Mouse (Mus musculus): ENCODE data around the gene Areg. TPM values are rescaled to one million over a fixed set of nuclear protein-coding genes. Genes with fewer than 3 reads are reported as not detected.

Areg gene
- polyA plus RNA-seq, 1 experiment from 2014 or later, result not detected

DNA sequence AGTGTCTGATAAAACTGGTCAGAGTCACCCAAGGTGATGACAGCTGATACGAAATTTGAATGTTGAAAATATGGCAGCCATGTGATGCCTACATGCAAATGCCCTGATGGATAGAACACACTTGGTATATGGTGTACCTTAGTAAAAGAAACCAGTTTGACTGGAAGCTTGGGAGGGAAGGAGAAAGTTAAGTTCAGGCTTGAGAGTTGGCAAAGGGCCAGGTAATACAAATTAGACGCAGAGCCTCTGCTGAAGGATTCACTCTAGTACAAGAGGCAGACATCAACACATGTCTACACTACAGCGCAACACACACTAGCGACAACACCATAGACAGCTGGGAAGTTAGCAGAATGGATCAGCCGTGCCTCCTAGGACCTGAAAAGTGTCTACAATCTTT, 27.2 kb downstream of the Areg start:
- Histone ChIP-seq H3K36me3 (replicated peaks) (no peaks in the 10 kb centered on the region), H3K9ac (no peak overlapping the region), H3K27me3 (no peaks in the 10 kb centered on the region), H3K9me3 (replicated peaks) (no peaks in the 10 kb centered on the region), H3K27ac (replicated peaks) (no peak overlapping the region), H3K4me3 (replicated peaks) (no peak overlapping the region), H3K4me1 (replicated peaks) (no peaks in the 10 kb centered on the region), H3K4me2 (no peak overlapping the region)
- WGBS (ENCODE audit: insufficient replicate concordance), result 66% methylated on average over 5 of the region's 5 CpGs
- no peak for ATAC-seq (ENCODE audit: insufficient read depth)

DNA sequence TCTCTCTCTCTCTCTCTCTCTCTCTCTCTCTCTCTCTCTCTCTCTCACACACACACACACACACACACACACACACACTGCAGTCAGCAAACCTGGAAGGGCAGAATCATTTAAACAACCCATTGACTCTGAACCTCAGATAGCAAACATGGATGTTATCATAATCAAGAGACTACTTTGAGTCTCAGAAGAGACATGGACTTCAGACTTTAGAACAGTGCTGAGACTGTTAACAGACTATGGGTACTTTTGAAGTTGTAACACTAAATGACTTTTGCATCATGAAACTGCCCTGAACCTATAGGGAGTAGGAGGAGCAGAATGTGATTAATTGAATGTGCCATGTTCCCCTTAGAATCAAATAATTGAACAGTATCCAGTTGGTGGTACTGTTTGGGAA, 37.0 kb downstream of the Areg start:
- Histone ChIP-seq H3K4me1 (replicated peaks) (no peaks in the 10 kb centered on the region), H3K4me2 (no peak overlapping the region)

DNA sequence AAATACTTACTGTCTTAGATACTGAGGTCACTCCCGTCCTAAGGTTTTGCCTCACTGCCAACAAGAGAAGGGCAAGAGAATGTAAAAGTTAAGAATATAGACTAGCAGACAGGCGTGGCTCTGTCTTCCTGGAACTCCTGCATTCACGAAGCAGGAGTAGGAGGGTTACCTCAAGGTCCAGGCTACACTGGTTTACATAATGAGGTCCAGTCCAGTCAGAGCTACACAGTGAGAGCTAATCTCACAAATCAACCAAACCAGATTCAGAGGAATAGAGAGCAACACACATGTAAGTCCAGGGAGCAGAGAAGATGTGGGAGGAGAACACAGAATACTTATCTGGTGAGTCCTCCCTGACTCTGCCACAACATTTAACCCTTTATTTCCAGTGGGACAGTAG, 55.2 kb downstream of the Areg start:
- WGBS (ENCODE audit: insufficient replicate concordance), result 45% methylated on average over 3 of the region's 3 CpGs

More for the DNA sequence above, 37.0 kb downstream of the Areg start:
- Histone ChIP-seq H3K4me3 (replicated peaks) (no peak overlapping the region), H3K36me3 (replicated peaks) (no peaks in the 10 kb centered on the region), H3K27me3 (no peaks in the 10 kb centered on the region), H3K9ac (no peak overlapping the region), H3K9me3 (replicated peaks) (no peaks in the 10 kb centered on the region), H3K27ac (replicated peaks) (no peak overlapping the region)
- no peak for ATAC-seq (ENCODE audit: insufficient read depth)

More for the DNA sequence above, 55.2 kb downstream of the Areg start:
- no peak overlapping the region for H3K4me2 ChIP-seq
- H3K9ac ChIP-seq, result no peak overlapping the region
- no peak overlapping the region for H3K4me3 ChIP-seq (replicated peaks)
- no peaks in the 10 kb centered on the region for H3K27me3 ChIP-seq
- H3K36me3 ChIP-seq (replicated peaks), result no peaks in the 10 kb centered on the region
- ATAC-seq (ENCODE audit: insufficient read depth), result no peak
- H3K4me1 ChIP-seq (replicated peaks), result no peaks in the 10 kb centered on the region
- no peaks in the 10 kb centered on the region for H3K9me3 ChIP-seq (replicated peaks)
- no peak overlapping the region for H3K27ac ChIP-seq (replicated peaks)

Other genes starting within 250 kb of the Areg start
- 2.7 and 3.1 TPM in 2 replicates for gene Cxcl1, start 248.4 kb upstream of the Areg start, polyA plus RNA-seq (2015; fragmentation: Nextera tagmentation; extraction: Ambion mirVana)
- not detected in 2 replicates for gene Cxcl2, start 235.7 kb upstream of the Areg start, polyA plus RNA-seq (2015; fragmentation: Nextera tagmentation; extraction: Ambion mirVana)
- gene Mthfd2l, start 208.5 kb upstream of the Areg start, polyA plus RNA-seq (2015; fragmentation: Nextera tagmentation; extraction: Ambion mirVana), result 5.3 and 6.7 TPM in 2 replicates
- 0.05 TPM in 1 of 2 replicates, not detected in the other for gene Epgn, start 112.1 kb upstream of the Areg start, polyA plus RNA-seq (2015; fragmentation: Nextera tagmentation; extraction: Ambion mirVana)
- 0.07 and 0.15 TPM in 2 replicates for gene Ereg, start 65.0 kb upstream of the Areg start, polyA plus RNA-seq (2015; fragmentation: Nextera tagmentation; extraction: Ambion mirVana)